In the genomic region with DNA sequence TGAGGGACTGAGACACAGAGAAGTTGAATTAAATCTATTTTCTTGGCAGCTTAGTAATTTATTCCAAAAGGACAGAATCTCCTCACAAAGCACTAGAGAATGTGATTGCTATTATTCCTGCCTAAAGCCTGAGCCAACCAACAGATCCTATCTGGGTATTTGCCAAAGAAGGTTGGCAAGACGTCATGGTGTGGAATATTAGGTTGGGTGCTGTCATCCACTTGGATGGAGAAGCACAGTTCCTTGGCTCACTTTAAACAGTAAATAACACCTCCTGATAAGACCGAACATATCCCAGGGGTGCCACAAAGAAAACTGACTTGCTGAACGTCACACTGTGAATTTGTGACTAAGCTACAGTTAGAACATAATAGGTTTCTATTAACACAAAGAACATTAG, we compare ENCODE assay signal across 25 mouse cellular contexts. TPM values are rescaled to one million over a fixed set of nuclear protein-coding genes. Genes with fewer than 3 reads are reported as not detected.
DNase-seq lines count a peak whose midpoint lies in the region; ATAC-seq lines count a peak whose summit lies in the region.
"Had no signal": no experiment of that assay in that cellular context is flagged by ENCODE, and none has a peak within 500 bp of the region (broad histone marks: within the 10 kb centered on the region; RNA-seq: fewer than 3 reads in every experiment).

No protein-coding gene starts in this region.

- no peaks in the 10 kb centered on the region for H3K27me3 ChIP-seq in liver, embryonic 12.5 days (replicated peaks)
- H3K27me3 ChIP-seq: heart, embryonic 13.5 days; hindbrain, embryonic 15.5 days had no signal

- no peak overlapping the region for H3K4me2 ChIP-seq in liver, embryonic 12.5 days
- H3K4me2 ChIP-seq: heart, embryonic 13.5 days; hindbrain, embryonic 15.5 days had no signal

- WGBS in liver, embryonic 12.5 days (ENCODE audit: insufficient replicate concordance), result 66% methylated on average over 3 of the region's 3 CpGs

- ATAC-seq in cerebellum, adult (ENCODE audit: insufficient number of reproducible peaks, low FRiP score, low TSS enrichment), result no peak
- no peak for ATAC-seq in liver, embryonic 12.5 days
- ATAC-seq: activated CD4-positive, CD25-positive, alpha-beta regulatory T cell, adult 4 months had no signal

- H3K27ac ChIP-seq in liver, embryonic 12.5 days, result no peak overlapping the region
- H3K27ac ChIP-seq: heart, embryonic 13.5 days; hindbrain, embryonic 15.5 days; left cerebral cortex, adult 2 months; liver, embryonic 14.5 days had no signal

- no peaks in the 10 kb centered on the region for H3K4me1 ChIP-seq in liver, embryonic 12.5 days

- H3K9ac ChIP-seq in liver, embryonic 12.5 days, result no peak overlapping the region
- H3K9ac ChIP-seq: heart, embryonic 13.5 days; hindbrain, embryonic 15.5 days; liver, embryonic 14.5 days had no signal

- H3K4me3 ChIP-seq in liver, embryonic 12.5 days, result no peak overlapping the region
- H3K4me3 ChIP-seq: heart, embryonic 13.5 days; hindbrain, embryonic 15.5 days; left cerebral cortex, adult 2 months had no signal

- peak; percentile 18 for DNase-seq in cerebellum, adult 9-10 months
- peak; percentile 82 for DNase-seq in heart, adult 11 months
- DNase-seq in heart, postnatal 25 days (ENCODE audit: low spot score), result no peak
- peak; percentile 11 for DNase-seq in lung, postnatal 14 days
- DNase-seq in lung, postnatal 25 days (ENCODE audit: low spot score), result no peak
- DNase-seq in skeletal muscle tissue, adult 2 months (ENCODE audit: low read depth, low spot score), result peak; percentile 30
- DNase-seq: adrenal gland, postnatal 10 days; cerebellum, adult 11-12 months; kidney, adult 2 months; kidney, postnatal 10 days; lung, postnatal 4 days; midbrain, embryonic 14.5 days; retina, postnatal 1 day had no signal

- intact Hi-C loops in heart, postnatal 25 days (cut with DNase I), result no loop called here

- no peaks in the 10 kb centered on the region for H3K9me3 ChIP-seq in liver, embryonic 12.5 days (replicated peaks)
- H3K9me3 ChIP-seq: heart, embryonic 13.5 days; hindbrain, embryonic 15.5 days had no signal

- no peaks in the 10 kb centered on the region for H3K36me3 ChIP-seq in liver, embryonic 12.5 days
- H3K36me3 ChIP-seq: heart, embryonic 13.5 days; hindbrain, embryonic 15.5 days had no signal

RNA-seq across cellular contexts. Expression of a gene that starts 20.5 kb away (rescaled TPM):
- under 1 TPM in 1 of 2 experiments, not detected in 1; 0.05 TPM for total RNA-seq in heart, postnatal 25 days (2021)
- not detected in 2 replicates for polyA plus RNA-seq in liver, embryonic 12.5 days (2016; fragmentation: Nextera tagmentation; extraction: Ambion mirVana)
- total RNA-seq: gastrocnemius, adult 8-10 months; megakaryocyte-erythroid progenitor cell, adult 5-6 weeks had no signal
- polyA plus RNA-seq: activated CD4-positive, CD25-positive, alpha-beta regulatory T cell, adult 4 months; heart, embryonic 13.5 days; hindbrain, embryonic 15.5 days; intestine, embryonic 14.5 days; midbrain, embryonic 14.5 days; neural tube, embryonic 11.5 days; small intestine, adult 2 months had no signal

Comparison
In these comparisons a context has a peak if more than half of its experiments do, and no peak if none do; other contexts are left out.
1. DNase-seq: peak in cerebellum, adult 9-10 months (single experiment), heart, adult 11 months (single experiment), lung, postnatal 14 days (single experiment) and skeletal muscle tissue, adult 2 months (single experiment); none in heart, postnatal 25 days (single experiment) and lung, postnatal 25 days (single experiment).